Comparison of ENCODE assay signal across 17 mouse cellular contexts in genomic region chr10:66554259-66554658, GRCm38 (mm10).
DNase-seq lines count a peak whose midpoint lies in the region; ATAC-seq and TF ChIP-seq lines count a peak whose summit lies in the region.
"Had no signal": no experiment of that assay in that cellular context is flagged by ENCODE, and none has a peak within 500 bp of the region (broad histone marks: within the 10 kb centered on the region; RNA-seq: fewer than 3 reads in every experiment).

No protein-coding gene starts in this region.

- no peak overlapping the region for H3K4me3 ChIP-seq in midbrain, embryonic 11.5 days (ENCODE audit: low read depth, low read length)
- no peak overlapping the region for H3K4me3 ChIP-seq in midbrain, postnatal 0 days (ENCODE audit: low read depth, low read length)
- H3K4me3 ChIP-seq: embryonic facial prominence, embryonic 12.5 days; forebrain, embryonic 13.5 days; forebrain, embryonic 15.5 days had no signal

- no peaks in the 10 kb centered on the region for H3K9me3 ChIP-seq in midbrain, embryonic 11.5 days (ENCODE audit: control insufficient read depth, low read length)
- no peaks in the 10 kb centered on the region for H3K9me3 ChIP-seq in midbrain, postnatal 0 days (ENCODE audit: low read length)
- H3K9me3 ChIP-seq: embryonic facial prominence, embryonic 12.5 days; forebrain, embryonic 13.5 days; forebrain, embryonic 15.5 days had no signal

- peaks cover 31% of the 10 kb centered on the region for H3K27me3 ChIP-seq in midbrain, embryonic 11.5 days (ENCODE audit: control insufficient read depth, insufficient read depth, low read length)
- no peaks in the 10 kb centered on the region for H3K27me3 ChIP-seq in midbrain, postnatal 0 days (ENCODE audit: insufficient read depth, low read length)
- H3K27me3 ChIP-seq: embryonic facial prominence, embryonic 12.5 days; forebrain, embryonic 13.5 days; forebrain, embryonic 15.5 days had no signal

- H3K36me3 ChIP-seq in midbrain, embryonic 11.5 days (ENCODE audit: control insufficient read depth, insufficient read depth, low read length) = no peaks in the 10 kb centered on the region
- no peaks in the 10 kb centered on the region for H3K36me3 ChIP-seq in midbrain, postnatal 0 days (ENCODE audit: insufficient read depth, low read length)
- H3K36me3 ChIP-seq: embryonic facial prominence, embryonic 12.5 days; forebrain, embryonic 15.5 days had no signal

- ATAC-seq in midbrain, embryonic 11.5 days (ENCODE audit: low FRiP score) = peak; percentile 59; the same call in 1 of the 2 replicates
- no peak for ATAC-seq in midbrain, postnatal 0 days (ENCODE audit: low FRiP score)
- ATAC-seq: forebrain, embryonic 13.5 days; forebrain, embryonic 15.5 days; forebrain, postnatal 0 days had no signal

- no peak overlapping the region for H3K4me2 ChIP-seq in midbrain, embryonic 11.5 days
- no peak overlapping the region for H3K4me2 ChIP-seq in midbrain, postnatal 0 days (ENCODE audit: low read depth, low read length, poor library complexity, severe bottlenecking)
- H3K4me2 ChIP-seq: embryonic facial prominence, embryonic 12.5 days; forebrain, embryonic 13.5 days; forebrain, embryonic 15.5 days had no signal

- H3K27ac ChIP-seq in midbrain, embryonic 11.5 days (ENCODE audit: low read depth, low read length) = no peak overlapping the region
- no peak overlapping the region for H3K27ac ChIP-seq in midbrain, postnatal 0 days (ENCODE audit: low read depth, low read length)
- H3K27ac ChIP-seq: embryonic facial prominence, embryonic 12.5 days; forebrain, embryonic 13.5 days; forebrain, embryonic 15.5 days had no signal

- H3K9ac ChIP-seq in midbrain, embryonic 11.5 days (ENCODE audit: low read length) = no peak overlapping the region
- no peak overlapping the region for H3K9ac ChIP-seq in midbrain, postnatal 0 days (replicated peaks; ENCODE audit: low read length, poor library complexity, severe bottlenecking)
- H3K9ac ChIP-seq: embryonic facial prominence, embryonic 12.5 days; forebrain, embryonic 13.5 days; forebrain, embryonic 15.5 days; forebrain, postnatal 0 days had no signal

- no peak for DNase-seq in midbrain, embryonic 11.5 days (ENCODE audit: low spot score, missing footprints)
- no peak for DNase-seq in midbrain, postnatal 0 days (ENCODE audit: low spot score)
- DNase-seq in retina, postnatal 1 day = peak; percentile 85
- DNase-seq in layer of hippocampus, adult 9-10 months (ENCODE audit: low spot score) = no peak
- DNase-seq in adrenal gland, adult 2 months = no peak
- DNase-seq: adrenal gland, adult 8-10 months; adrenal gland, postnatal 14 days; adrenal gland, postnatal 36 days; cerebellum, adult 11-12 months; cerebellum, adult 2 months; cerebellum, adult 9-10 months; cerebellum, postnatal 10 days; cerebellum, postnatal 25 days; forebrain, postnatal 0 days had no signal

- no peak for TF ChIP-seq CTCF in midbrain, postnatal 0 days (IDR thresholded peaks at IDR 0.05)

- no peaks in the 10 kb centered on the region for H3K4me1 ChIP-seq in midbrain, embryonic 11.5 days (ENCODE audit: control insufficient read depth, insufficient read depth, low read length)
- no peaks in the 10 kb centered on the region for H3K4me1 ChIP-seq in midbrain, postnatal 0 days (ENCODE audit: insufficient read depth, low read length)
- H3K4me1 ChIP-seq: embryonic facial prominence, embryonic 12.5 days; forebrain, embryonic 15.5 days had no signal

- 29% methylated on average over 1 of the region's 1 CpGs for WGBS in midbrain, embryonic 11.5 days
- WGBS in midbrain, postnatal 0 days = 38% methylated on average over 1 of the region's 1 CpGs
